Mouse (Mus musculus) neural tube, embryonic 13.5 days (tissue): ENCODE data around the gene Sdk2. TPM values are rescaled to one million over a fixed set of nuclear protein-coding genes. Genes with fewer than 3 reads are reported as not detected.
A peak's percentile ranks its signal among the peaks of the same experiment; 100 is the strongest.

ENCODE experiments used
- ATAC-seq: fragments of 200-750 bp; cut with Nextera tagmentation; 2 replicates; pipeline ENCODE4 v1.8.0; 2017; ENCODE audit warnings: low read depth, mild to moderate bottlenecking, moderate TSS enrichment, moderate library complexity
- H3K27ac ChIP-seq: fragments of 300-500 bp; sonication (generic); replicated peaks from 2 replicates; pipeline ENCODE4 v1.5.1; 2015; ENCODE audit warnings: moderate library complexity, mild to moderate bottlenecking, inconsistent platforms
- H3K27me3 ChIP-seq: fragments of 300-500 bp; sonication (generic); 2 replicates; pipeline ENCODE4 v1.6.1; 2015; ENCODE audit warnings: mild to moderate bottlenecking, inconsistent platforms
- H3K36me3 ChIP-seq: fragments of 300-500 bp; sonication (generic); 2 replicates; pipeline ENCODE4 v1.6.1; 2015; ENCODE audit warnings: mild to moderate bottlenecking, inconsistent platforms
- H3K4me1 ChIP-seq: fragments of 300-500 bp; sonication (generic); replicated peaks from 2 replicates; pipeline ENCODE4 v1.6.1; 2015; ENCODE audit warnings: inconsistent platforms
- H3K4me2 ChIP-seq: fragments of 300-500 bp; sonication (generic); 2 replicates; pipeline ENCODE4 v1.6.1; 2015; ENCODE audit warnings: inconsistent platforms, mild to moderate bottlenecking, moderate library complexity
- H3K4me3 ChIP-seq: fragments of 300-500 bp; sonication (generic); 2 replicates; pipeline ENCODE4 v1.5.1; 2015; ENCODE audit warnings: mild to moderate bottlenecking, inconsistent platforms
- H3K9ac ChIP-seq: fragments of 300-500 bp; sonication (generic); 2 replicates; pipeline ENCODE4 v1.6.1; 2015; ENCODE audit warnings: moderate library complexity, mild to moderate bottlenecking, inconsistent platforms
- H3K9me3 ChIP-seq: fragments of 300-500 bp; sonication (generic); 2 replicates; pipeline ENCODE4 v1.6.1; 2016; ENCODE audit warnings: inconsistent platforms
- WGBS: fragments of 180-500 bp; shearing (Covaris S2); methylation state at CpG from one replicate; pipeline ENCODE4 v1.1.7; 2015; 5-methylcytosine and 5-hydroxymethylcytosine counted together
- polyA plus RNA-seq: library from polyadenylated mRNA; unstranded; fragments of >200 nt; fragmentation: Nextera tagmentation; extraction: Ambion mirVana; gene quantifications from 2 replicates; pipeline ENCODE4 v1.2.1, GENCODE M21; 2015

Sdk2 gene
- polyA plus RNA-seq, 1 experiment from 2014 or later, result 4.7 TPM

GRCm38 (mm10) chr11:113726994-113727888 lies 339.6 kb downstream of the Sdk2 start:
- Histone ChIP-seq H3K36me3 (peaks cover 39% of the 10 kb centered on the region), H3K4me2 (no peak overlapping the region), H3K4me3 (no peak overlapping the region), H3K9ac (0 out of 2 replicates have a peak overlapping the region, but pooled peaks have one; percentile 17), H3K27me3 (no peaks in the 10 kb centered on the region), H3K27ac (peak overlapping the region; percentile 49), H3K9me3 (no peaks in the 10 kb centered on the region), H3K4me1 (peaks cover 62% of the 10 kb centered on the region)
- no peak for ATAC-seq
- WGBS, result 82% methylated on average over 14 of the region's 14 CpGs
